Mouse (Mus musculus): ENCODE results near the gene Pcbp1. TPM values are rescaled to one million over a fixed set of nuclear protein-coding genes. Genes with fewer than 3 reads are reported as not detected.

The Pcbp1 gene
- polyA plus RNA-seq, 1 experiment = 306 TPM

- H3K79me2 ChIP-seq (ENCODE audit: control insufficient read depth, insufficient read depth) = peaks cover 8% of the 10 kb centered on the region
- no peaks in the 10 kb centered on the region for H3K27me3 ChIP-seq (ENCODE audit: control insufficient read depth, insufficient read depth, insufficient read length)
- H3K4me3 ChIP-seq = no peak overlapping the region
- no peaks in the 10 kb centered on the region for H3K36me3 ChIP-seq (ENCODE audit: control insufficient read depth, insufficient read depth)
- H3K4me2 ChIP-seq (ENCODE audit: low read depth) = peak overlapping the region; percentile 47
- TF ChIP-seq REST (IDR thresholded peaks at IDR 0.05; ENCODE audit: insufficient read depth, insufficient read length) (no peak), TCF3 (IDR thresholded peaks at IDR 0.05; ENCODE audit: insufficient read length, low read depth) (no peak), CEBPB (IDR thresholded peaks at IDR 0.05; ENCODE audit: insufficient read depth, poor library complexity, severe bottlenecking) (no peak), POLR2A (IDR thresholded peaks at IDR 0.05; ENCODE audit: insufficient read length, low read depth) (no peak), TCF12 (IDR thresholded peaks at IDR 0.05; ENCODE audit: insufficient read depth, poor library complexity, severe bottlenecking) (no peak), USF1 (IDR thresholded peaks at IDR 0.05; ENCODE audit: low read depth) (no peak), POLR2AphosphoS2 (IDR thresholded peaks at IDR 0.05; ENCODE audit: insufficient read length, low read depth) (no peak), MYOD1 (IDR thresholded peaks at IDR 0.05; ENCODE audit: control insufficient read depth in 1 of 3, insufficient read length in 2 of 3, low read depth in 2 of 3) (no peak), SRF (IDR thresholded peaks at IDR 0.05; ENCODE audit: control insufficient read depth, insufficient read length, low read depth) (no peak), MAX (IDR thresholded peaks at IDR 0.05; ENCODE audit: low read depth) (no peak), E2F4 (IDR thresholded peaks at IDR 0.05; ENCODE audit: insufficient read depth) (no peak)
- no peak overlapping the region for H3ac ChIP-seq (ENCODE audit: control insufficient read depth, insufficient read length)
Observed at GRCm38 (mm10) chr6:86476931-86477330, 49.2 kb downstream of the Pcbp1 start.

GRCm38 (mm10) chr6:86475462-86476167, 50.5 kb downstream of the Pcbp1 start:
- H3K4me3 ChIP-seq = no peak overlapping the region
- TF ChIP-seq TCF12 (IDR thresholded peaks at IDR 0.05; ENCODE audit: insufficient read depth, poor library complexity, severe bottlenecking) = no peak
- peak; percentile 17 for TF ChIP-seq POLR2A (IDR thresholded peaks at IDR 0.05; ENCODE audit: insufficient read length, low read depth)
- no peak for TF ChIP-seq MYOG (IDR thresholded peaks at IDR 0.05; ENCODE audit: control insufficient read depth in 1 of 3, insufficient read depth in 1 of 3, insufficient read length in 2 of 3, low read depth in 2 of 3)
- no peak for TF ChIP-seq CEBPB (IDR thresholded peaks at IDR 0.05; ENCODE audit: insufficient read depth, poor library complexity, severe bottlenecking)
- no peak for TF ChIP-seq SRF (IDR thresholded peaks at IDR 0.05; ENCODE audit: control insufficient read depth, insufficient read length, low read depth)
- TF ChIP-seq REST (IDR thresholded peaks at IDR 0.05; ENCODE audit: insufficient read depth, insufficient read length) = no peak
- peak; percentile 80 to 95 (median 94) for TF ChIP-seq MYOD1 (IDR thresholded peaks at IDR 0.05; ENCODE audit: control insufficient read depth in 1 of 3, insufficient read length in 2 of 3, low read depth in 2 of 3)
- no peak for TF ChIP-seq MAX (IDR thresholded peaks at IDR 0.05; ENCODE audit: low read depth)
- TF ChIP-seq E2F4 (IDR thresholded peaks at IDR 0.05; ENCODE audit: insufficient read depth) = no peak
- no peaks in the 10 kb centered on the region for H3K36me3 ChIP-seq (ENCODE audit: control insufficient read depth, insufficient read depth)

DNA sequence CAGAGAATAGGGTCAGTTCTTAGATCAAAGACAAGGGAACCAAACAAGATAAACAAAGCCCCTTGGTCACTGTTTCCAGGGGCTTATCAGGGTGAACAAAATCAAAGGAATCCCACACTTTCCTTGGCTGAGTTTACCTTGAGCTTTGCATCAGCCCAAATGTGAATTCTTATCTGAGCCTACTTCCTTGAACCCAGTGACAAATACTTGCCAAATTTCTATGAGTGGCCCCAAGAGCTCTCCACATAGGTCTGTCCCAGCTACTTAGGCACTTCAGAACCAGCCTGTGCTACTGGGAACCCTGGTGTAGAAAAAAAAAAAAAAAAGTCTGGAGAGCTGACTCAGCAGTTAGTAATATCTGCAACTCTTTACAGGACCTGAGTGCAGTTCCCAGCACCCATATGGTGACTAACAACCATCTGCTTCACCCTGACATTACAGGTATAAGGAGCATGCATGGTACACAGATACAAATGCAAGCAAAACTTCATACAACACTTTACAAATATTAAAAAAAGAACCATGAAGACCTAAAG, 51.4 kb downstream of the Pcbp1 start:
- TF ChIP-seq CEBPB (IDR thresholded peaks at IDR 0.05; ENCODE audit: insufficient read depth, poor library complexity, severe bottlenecking) (no peak), POLR2A (IDR thresholded peaks at IDR 0.05; ENCODE audit: insufficient read length, low read depth) (no peak), TCF12 (IDR thresholded peaks at IDR 0.05; ENCODE audit: insufficient read depth, poor library complexity, severe bottlenecking) (no peak), POLR2AphosphoS2 (IDR thresholded peaks at IDR 0.05; ENCODE audit: insufficient read length, low read depth) (no peak), USF1 (IDR thresholded peaks at IDR 0.05; ENCODE audit: low read depth) (no peak), TCF3 (IDR thresholded peaks at IDR 0.05; ENCODE audit: insufficient read length, low read depth) (no peak), SRF (IDR thresholded peaks at IDR 0.05; ENCODE audit: control insufficient read depth, insufficient read length, low read depth) (no peak)
- no peak overlapping the region for H3K4me3 ChIP-seq
- no peaks in the 10 kb centered on the region for H3K27me3 ChIP-seq (ENCODE audit: control insufficient read depth, insufficient read depth, insufficient read length)
- no peaks in the 10 kb centered on the region for H3K79me2 ChIP-seq (ENCODE audit: control insufficient read depth, insufficient read depth)
- H3ac ChIP-seq (ENCODE audit: control insufficient read depth, insufficient read length) = no peak overlapping the region
- no peaks in the 10 kb centered on the region for H3K36me3 ChIP-seq (ENCODE audit: control insufficient read depth, insufficient read depth)
- H3K4me2 ChIP-seq (ENCODE audit: low read depth) = peak overlapping the region; percentile 47

More at GRCm38 (mm10) chr6:86475462-86476167, 50.5 kb downstream of the Pcbp1 start:
- no peaks in the 10 kb centered on the region for H3K27me3 ChIP-seq (ENCODE audit: control insufficient read depth, insufficient read depth, insufficient read length)
- H3ac ChIP-seq (ENCODE audit: control insufficient read depth, insufficient read length) = no peak overlapping the region
- peak overlapping the region; percentile 47 for H3K4me2 ChIP-seq (ENCODE audit: low read depth)
- no peaks in the 10 kb centered on the region for H3K79me2 ChIP-seq (ENCODE audit: control insufficient read depth, insufficient read depth)

Other genes with a start within 250 kb of the Pcbp1 start
- gene Fam136a, start 160.7 kb downstream of the Pcbp1 start, polyA plus RNA-seq (2012; fragmentation: generic; extraction: Trizol) = 30.8 TPM
- gene Snrpg, start 155.0 kb downstream of the Pcbp1 start, polyA plus RNA-seq (2012; fragmentation: generic; extraction: Trizol) = 188 TPM
- gene Pcyox1, start 129.2 kb downstream of the Pcbp1 start, polyA plus RNA-seq (2012; fragmentation: generic; extraction: Trizol) = 25.1 TPM
- 12.8 TPM for gene Tia1, start 122.1 kb downstream of the Pcbp1 start, polyA plus RNA-seq (2012; fragmentation: generic; extraction: Trizol)
- gene Gm44790, start 99.7 kb downstream of the Pcbp1 start, polyA plus RNA-seq (2012; fragmentation: generic; extraction: Trizol) = not detected
- 6.9 TPM for gene C87436, start 87.9 kb downstream of the Pcbp1 start, polyA plus RNA-seq (2012; fragmentation: generic; extraction: Trizol)
- gene Asprv1, start 101.8 kb upstream of the Pcbp1 start, polyA plus RNA-seq (2012; fragmentation: generic; extraction: Trizol) = 0.34 TPM
- gene Mxd1, start 142.8 kb upstream of the Pcbp1 start, polyA plus RNA-seq (2012; fragmentation: generic; extraction: Trizol) = 2.9 TPM
- 53.8 TPM for gene Snrnp27, start 158.2 kb upstream of the Pcbp1 start, polyA plus RNA-seq (2012; fragmentation: generic; extraction: Trizol)
- gene Gmcl1, start 207.1 kb upstream of the Pcbp1 start, polyA plus RNA-seq (2012; fragmentation: generic; extraction: Trizol) = 5.9 TPM

Data from myocyte (in vitro differentiated cells).